Comparison of ENCODE assay signal across 9 mouse cellular contexts in the genomic region with DNA sequence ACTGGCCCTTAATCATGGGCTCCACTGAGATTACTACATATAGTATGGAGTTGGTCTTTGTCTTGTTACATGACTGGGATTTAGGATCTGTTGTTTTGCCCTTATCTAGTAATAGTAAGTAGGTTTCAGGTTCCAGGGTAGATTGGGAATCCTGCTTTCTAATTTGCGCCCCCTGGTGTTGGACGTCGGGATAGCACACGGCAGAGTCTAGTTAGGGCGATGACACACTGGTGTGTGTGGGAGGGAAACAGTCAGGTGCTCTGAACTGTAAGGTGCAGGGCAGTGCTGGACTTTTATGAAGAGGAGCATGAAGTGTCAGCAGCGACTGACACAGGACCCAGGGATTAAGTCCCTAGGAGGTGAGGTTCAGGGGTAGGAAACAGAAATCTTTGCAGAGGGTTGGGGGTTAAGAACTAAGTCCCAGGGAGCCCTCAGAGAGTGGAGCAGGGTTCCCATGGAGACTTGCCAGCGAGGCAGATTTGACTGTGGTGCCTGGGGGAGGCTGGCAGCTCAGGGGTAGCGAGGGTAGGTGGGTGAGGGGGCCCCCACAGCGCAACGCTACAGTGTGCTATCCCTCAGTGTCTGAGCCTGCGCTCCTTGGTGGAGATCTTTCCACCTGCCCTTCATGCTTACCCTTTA.
DNase-seq lines count a peak whose midpoint lies in the region; ATAC-seq and TF ChIP-seq lines count a peak whose summit lies in the region.
"Had no signal": no experiment of that assay in that cellular context is flagged by ENCODE, and none has a peak within 500 bp of the region (broad histone marks: within the 10 kb centered on the region; RNA-seq: fewer than 3 reads in every experiment).

No protein-coding gene starts in this region.

- peak overlapping the region; percentile 11; the same call in 1 of the 2 replicates for H3K4me2 ChIP-seq in hindbrain, embryonic 13.5 days
- H3K4me2 ChIP-seq in midbrain, embryonic 14.5 days (ENCODE audit: low read length) = 0 out of 2 replicates have a peak overlapping the region, but pooled peaks have one; percentile 15

- no peaks in the 10 kb centered on the region for H3K9me3 ChIP-seq in heart, embryonic 10.5 days
- H3K9me3 ChIP-seq in forebrain, embryonic 10.5 days = no peaks in the 10 kb centered on the region
- no peaks in the 10 kb centered on the region for H3K9me3 ChIP-seq in hindbrain, embryonic 13.5 days
- H3K9me3 ChIP-seq in midbrain, embryonic 14.5 days (ENCODE audit: control insufficient read depth, low read length) = no peaks in the 10 kb centered on the region

- no peak overlapping the region for H3K27ac ChIP-seq in heart, embryonic 10.5 days
- no peak overlapping the region for H3K27ac ChIP-seq in forebrain, embryonic 10.5 days
- peak overlapping the region; percentile 52 for H3K27ac ChIP-seq in hindbrain, embryonic 13.5 days
- H3K27ac ChIP-seq in midbrain, embryonic 14.5 days (replicated peaks; ENCODE audit: low read depth, low read length) = no peak overlapping the region
- H3K27ac ChIP-seq: macrophage had no signal

- TF ChIP-seq CTCF in brain, embryonic 14.5 days (IDR thresholded peaks at IDR 0.05; ENCODE audit: borderline replicate concordance, extremely low read depth, insufficient read depth, insufficient read length) = peak; percentile 81

- ATAC-seq in hindbrain, embryonic 13.5 days (ENCODE audit: low FRiP score) = no peak
- ATAC-seq in midbrain, embryonic 14.5 days (ENCODE audit: low FRiP score, low TSS enrichment) = 0 out of 2 replicates have a peak, but pooled peaks have one; percentile 38

- DNase-seq in heart, adult 8-10 months (ENCODE audit: low spot score) = peak; percentile 22
- no peak for DNase-seq in heart, embryonic 10.5 days (ENCODE audit: low spot score)
- DNase-seq in brain, embryonic 14.5 days (ENCODE audit: low read depth) = peak; percentile 77
- DNase-seq in forebrain, embryonic 10.5 days (ENCODE audit: extremely low spot score, low spot score) = peak; percentile 70
- peak; percentile 22 to 71 for DNase-seq in left cerebral cortex, adult 8-10 months (ENCODE audit: low spot score in 2 of 2)
- peak; percentile 79 for DNase-seq in midbrain, embryonic 14.5 days
- peak; percentile 30 for DNase-seq in testis, postnatal 14 days (ENCODE audit: low spot score)

- H3K4me3 ChIP-seq in heart, embryonic 10.5 days = no peak overlapping the region
- no peak overlapping the region for H3K4me3 ChIP-seq in forebrain, embryonic 10.5 days
- no peak overlapping the region for H3K4me3 ChIP-seq in hindbrain, embryonic 13.5 days
- H3K4me3 ChIP-seq in midbrain, embryonic 14.5 days (replicated peaks; ENCODE audit: low read depth, low read length) = no peak overlapping the region

- H3K27me3 ChIP-seq in heart, embryonic 10.5 days (ENCODE audit: insufficient read depth, poor library complexity, severe bottlenecking) = peaks cover 6% of the 10 kb centered on the region; the same call in 1 of the 2 replicates
- H3K27me3 ChIP-seq in forebrain, embryonic 10.5 days (ENCODE audit: poor library complexity, severe bottlenecking) = peaks cover 6% of the 10 kb centered on the region; the same call in 1 of the 2 replicates
- no peaks in the 10 kb centered on the region for H3K27me3 ChIP-seq in hindbrain, embryonic 13.5 days
- no peaks in the 10 kb centered on the region for H3K27me3 ChIP-seq in midbrain, embryonic 14.5 days (ENCODE audit: control insufficient read depth, insufficient read depth, low read length)

- no peaks in the 10 kb centered on the region for H3K36me3 ChIP-seq in heart, embryonic 10.5 days
- no peaks in the 10 kb centered on the region for H3K36me3 ChIP-seq in forebrain, embryonic 10.5 days (replicated peaks)
- H3K36me3 ChIP-seq in hindbrain, embryonic 13.5 days = no peaks in the 10 kb centered on the region
- H3K36me3 ChIP-seq in midbrain, embryonic 14.5 days (ENCODE audit: control insufficient read depth, insufficient read depth, low read length) = no peaks in the 10 kb centered on the region

- H3K9ac ChIP-seq in hindbrain, embryonic 13.5 days = no peak overlapping the region
- H3K9ac ChIP-seq in midbrain, embryonic 14.5 days (replicated peaks; ENCODE audit: low read length) = no peak overlapping the region; the same call in 1 of the 2 replicates

- H3K4me1 ChIP-seq in heart, embryonic 10.5 days = peaks cover 5% of the 10 kb centered on the region
- H3K4me1 ChIP-seq in forebrain, embryonic 10.5 days = peaks cover 29% of the 10 kb centered on the region
- peaks cover 35% of the 10 kb centered on the region for H3K4me1 ChIP-seq in hindbrain, embryonic 13.5 days (replicated peaks)
- peaks cover 23% of the 10 kb centered on the region for H3K4me1 ChIP-seq in midbrain, embryonic 14.5 days (ENCODE audit: control insufficient read depth, insufficient read depth, low read length)

- 34% methylated on average over 11 of the region's 11 CpGs for WGBS in heart, embryonic 10.5 days
- WGBS in forebrain, embryonic 10.5 days = 26% methylated on average over 11 of the region's 11 CpGs
- WGBS in hindbrain, embryonic 13.5 days = 26% methylated on average over 11 of the region's 11 CpGs
- 23% methylated on average over 11 of the region's 11 CpGs for WGBS in midbrain, embryonic 14.5 days

- no peak for TF ChIP-seq POLR2A in brain, embryonic 14.5 days (IDR thresholded peaks at IDR 0.05; ENCODE audit: borderline replicate concordance, extremely low read depth, insufficient read depth, insufficient read length, poor library complexity, severe bottlenecking)
